Mouse (Mus musculus): ENCODE data around the gene Rptor. TPM values are rescaled to one million over a fixed set of nuclear protein-coding genes. Genes with fewer than 3 reads are reported as not detected.

Gene Rptor
- polyA plus RNA-seq, 1 experiment from 2014 or later = 13.2 TPM

GRCm38 (mm10) chr11:119875685-119876084 is 273.0 kb downstream of the Rptor start:
- WGBS = 80% methylated on average over 9 of the region's 9 CpGs
- no peak overlapping the region for H3K27ac ChIP-seq (ENCODE audit: low read depth, low read length)

GRCm38 (mm10) chr11:119877124-119877523 is 274.4 kb downstream of the Rptor start:
- ATAC-seq (replicated peaks; ENCODE audit: low FRiP score) (no peak), DNase-seq (ENCODE audit: low spot score) (no peak)
- H3K27me3 ChIP-seq (replicated peaks; ENCODE audit: control insufficient read depth, insufficient read depth, low read length) = no peaks in the 10 kb centered on the region
- no peaks in the 10 kb centered on the region for H3K4me1 ChIP-seq (replicated peaks; ENCODE audit: control insufficient read depth, insufficient read depth, low read length)
- no peak overlapping the region for H3K4me2 ChIP-seq
- peaks cover 19% of the 10 kb centered on the region for H3K36me3 ChIP-seq (ENCODE audit: control insufficient read depth, insufficient read depth, low read length)
- H3K4me3 ChIP-seq (ENCODE audit: low read depth, low read length) = no peak overlapping the region
- no peak overlapping the region for H3K27ac ChIP-seq (ENCODE audit: low read depth, low read length)
- WGBS = 94% methylated on average over 7 of the region's 7 CpGs
- no peak overlapping the region for H3K9ac ChIP-seq (ENCODE audit: low read depth, low read length)
- H3K9me3 ChIP-seq (ENCODE audit: control insufficient read depth, low read length) = no peaks in the 10 kb centered on the region

More at GRCm38 (mm10) chr11:119875685-119876084, 273.0 kb downstream of the Rptor start:
- Histone ChIP-seq H3K9ac (ENCODE audit: low read depth, low read length) (no peak overlapping the region), H3K36me3 (ENCODE audit: control insufficient read depth, insufficient read depth, low read length) (peaks cover 19% of the 10 kb centered on the region), H3K4me3 (ENCODE audit: low read depth, low read length) (no peak overlapping the region), H3K4me1 (replicated peaks; ENCODE audit: control insufficient read depth, insufficient read depth, low read length) (no peaks in the 10 kb centered on the region), H3K27me3 (replicated peaks; ENCODE audit: control insufficient read depth, insufficient read depth, low read length) (no peaks in the 10 kb centered on the region), H3K9me3 (ENCODE audit: control insufficient read depth, low read length) (no peaks in the 10 kb centered on the region), H3K4me2 (no peak overlapping the region)
- DNase-seq (ENCODE audit: low spot score) (no peak), ATAC-seq (replicated peaks; ENCODE audit: low FRiP score) (no peak)

- peaks cover 7% of the 10 kb centered on the region; the same call in 1 of the 2 replicates for H3K36me3 ChIP-seq (ENCODE audit: control insufficient read depth, insufficient read depth, low read length)
- H3K9ac ChIP-seq (ENCODE audit: low read depth, low read length) = no peak overlapping the region
Observed at GRCm38 (mm10) chr11:119879573-119879972, 276.9 kb downstream of the Rptor start.

GRCm38 (mm10) chr11:119883646-119884045 is 280.9 kb downstream of the Rptor start:
- Histone ChIP-seq H3K9ac (ENCODE audit: low read depth, low read length) (no peak overlapping the region), H3K4me1 (replicated peaks; ENCODE audit: control insufficient read depth, insufficient read depth, low read length) (0 out of 2 replicates have a peak, but pooled peaks cover 2% of the 10 kb centered on the region), H3K36me3 (ENCODE audit: control insufficient read depth, insufficient read depth, low read length) (peaks cover 7% of the 10 kb centered on the region), H3K4me2 (no peak overlapping the region), H3K27me3 (replicated peaks; ENCODE audit: control insufficient read depth, insufficient read depth, low read length) (no peaks in the 10 kb centered on the region), H3K27ac (ENCODE audit: low read depth, low read length) (no peak overlapping the region), H3K9me3 (ENCODE audit: control insufficient read depth, low read length) (no peaks in the 10 kb centered on the region), H3K4me3 (ENCODE audit: low read depth, low read length) (no peak overlapping the region)
- DNase-seq (ENCODE audit: low spot score) (no peak), ATAC-seq (replicated peaks; ENCODE audit: low FRiP score) (no peak)
- 43% methylated on average over 2 of the region's 2 CpGs for WGBS

More at GRCm38 (mm10) chr11:119879573-119879972, 276.9 kb downstream of the Rptor start:
- Histone ChIP-seq H3K27ac (ENCODE audit: low read depth, low read length) (no peak overlapping the region), H3K4me2 (no peak overlapping the region), H3K4me3 (ENCODE audit: low read depth, low read length) (no peak overlapping the region), H3K27me3 (replicated peaks; ENCODE audit: control insufficient read depth, insufficient read depth, low read length) (no peaks in the 10 kb centered on the region), H3K9me3 (ENCODE audit: control insufficient read depth, low read length) (no peaks in the 10 kb centered on the region), H3K4me1 (replicated peaks; ENCODE audit: control insufficient read depth, insufficient read depth, low read length) (0 out of 2 replicates have a peak, but pooled peaks cover 2% of the 10 kb centered on the region)
- 91% methylated on average over 5 of the region's 5 CpGs for WGBS
- DNase-seq (ENCODE audit: low spot score) = no peak
- ATAC-seq (replicated peaks; ENCODE audit: low FRiP score) = no peak

GRCm38 (mm10) chr11:119889966-119890365 is 287.3 kb downstream of the Rptor start:
- Histone ChIP-seq H3K27me3 (replicated peaks; ENCODE audit: control insufficient read depth, insufficient read depth, low read length) (no peaks in the 10 kb centered on the region), H3K9me3 (ENCODE audit: control insufficient read depth, low read length) (no peaks in the 10 kb centered on the region), H3K4me2 (no peak overlapping the region), H3K9ac (ENCODE audit: low read depth, low read length) (no peak overlapping the region), H3K4me3 (ENCODE audit: low read depth, low read length) (no peak overlapping the region), H3K4me1 (replicated peaks; ENCODE audit: control insufficient read depth, insufficient read depth, low read length) (no peaks in the 10 kb centered on the region), H3K27ac (ENCODE audit: low read depth, low read length) (no peak overlapping the region), H3K36me3 (ENCODE audit: control insufficient read depth, insufficient read depth, low read length) (peaks cover 23% of the 10 kb centered on the region)
- DNase-seq (ENCODE audit: low spot score) (no peak), ATAC-seq (replicated peaks; ENCODE audit: low FRiP score) (no peak)
- 82% methylated on average over 3 of the region's 3 CpGs for WGBS

- no peak overlapping the region for H3K27ac ChIP-seq (ENCODE audit: low read depth, low read length)
- no peaks in the 10 kb centered on the region for H3K9me3 ChIP-seq (ENCODE audit: control insufficient read depth, low read length)
- peaks cover 23% of the 10 kb centered on the region for H3K36me3 ChIP-seq (ENCODE audit: control insufficient read depth, insufficient read depth, low read length)
- no peak for DNase-seq (ENCODE audit: low spot score)
- no peak overlapping the region for H3K4me2 ChIP-seq
- H3K4me3 ChIP-seq (ENCODE audit: low read depth, low read length) = no peak overlapping the region
- ATAC-seq (replicated peaks; ENCODE audit: low FRiP score) = no peak
- no peaks in the 10 kb centered on the region for H3K27me3 ChIP-seq (replicated peaks; ENCODE audit: control insufficient read depth, insufficient read depth, low read length)
- WGBS = 92% methylated on average over 7 of the region's 7 CpGs
- no peaks in the 10 kb centered on the region for H3K4me1 ChIP-seq (replicated peaks; ENCODE audit: control insufficient read depth, insufficient read depth, low read length)
- H3K9ac ChIP-seq (ENCODE audit: low read depth, low read length) = no peak overlapping the region
Observed at GRCm38 (mm10) chr11:119891601-119892215, 289.0 kb downstream of the Rptor start.

- H3K9me3 ChIP-seq (ENCODE audit: control insufficient read depth, low read length) = no peaks in the 10 kb centered on the region
- H3K27me3 ChIP-seq (replicated peaks; ENCODE audit: control insufficient read depth, insufficient read depth, low read length) = no peaks in the 10 kb centered on the region
- no peaks in the 10 kb centered on the region for H3K4me1 ChIP-seq (replicated peaks; ENCODE audit: control insufficient read depth, insufficient read depth, low read length)
- no peak overlapping the region for H3K4me3 ChIP-seq (ENCODE audit: low read depth, low read length)
- H3K9ac ChIP-seq (ENCODE audit: low read depth, low read length) = no peak overlapping the region
- no peak overlapping the region for H3K4me2 ChIP-seq
- DNase-seq (ENCODE audit: low spot score) = no peak
- ATAC-seq (replicated peaks; ENCODE audit: low FRiP score) = no peak
- H3K27ac ChIP-seq (ENCODE audit: low read depth, low read length) = no peak overlapping the region
- H3K36me3 ChIP-seq (ENCODE audit: control insufficient read depth, insufficient read depth, low read length) = peaks cover 20% of the 10 kb centered on the region
- WGBS = 74% methylated on average over 10 of the region's 10 CpGs
Observed at GRCm38 (mm10) chr11:119893667-119894236, 291.0 kb downstream of the Rptor start.

GRCm38 (mm10) chr11:119894634-119895033 is 291.9 kb downstream of the Rptor start:
- 52% methylated on average over 6 of the region's 6 CpGs for WGBS
- ATAC-seq (replicated peaks; ENCODE audit: low FRiP score) = peak; percentile 49; the same call in 1 of the 2 replicates
- H3K36me3 ChIP-seq (ENCODE audit: control insufficient read depth, insufficient read depth, low read length) = peaks cover 14% of the 10 kb centered on the region

GRCm38 (mm10) chr11:119897041-119897440 is 294.3 kb downstream of the Rptor start:
- H3K27me3 ChIP-seq (replicated peaks; ENCODE audit: control insufficient read depth, insufficient read depth, low read length) = no peaks in the 10 kb centered on the region
- peaks cover 8% of the 10 kb centered on the region for H3K36me3 ChIP-seq (ENCODE audit: control insufficient read depth, insufficient read depth, low read length)
- no peak overlapping the region for H3K9ac ChIP-seq (ENCODE audit: low read depth, low read length)
- no peaks in the 10 kb centered on the region for H3K4me1 ChIP-seq (replicated peaks; ENCODE audit: control insufficient read depth, insufficient read depth, low read length)
- no peak overlapping the region for H3K4me3 ChIP-seq (ENCODE audit: low read depth, low read length)
- 89% methylated on average over 9 of the region's 9 CpGs for WGBS
- DNase-seq (ENCODE audit: low spot score) = no peak
- no peak for ATAC-seq (replicated peaks; ENCODE audit: low FRiP score)
- no peaks in the 10 kb centered on the region for H3K9me3 ChIP-seq (ENCODE audit: control insufficient read depth, low read length)
- no peak overlapping the region for H3K4me2 ChIP-seq
- no peak overlapping the region for H3K27ac ChIP-seq (ENCODE audit: low read depth, low read length)

More at GRCm38 (mm10) chr11:119894634-119895033, 291.9 kb downstream of the Rptor start:
- Histone ChIP-seq H3K4me3 (ENCODE audit: low read depth, low read length) (no peak overlapping the region), H3K27me3 (replicated peaks; ENCODE audit: control insufficient read depth, insufficient read depth, low read length) (no peaks in the 10 kb centered on the region), H3K9ac (ENCODE audit: low read depth, low read length) (no peak overlapping the region), H3K4me2 (no peak overlapping the region), H3K27ac (ENCODE audit: low read depth, low read length) (no peak overlapping the region), H3K9me3 (ENCODE audit: control insufficient read depth, low read length) (no peaks in the 10 kb centered on the region), H3K4me1 (replicated peaks; ENCODE audit: control insufficient read depth, insufficient read depth, low read length) (no peaks in the 10 kb centered on the region)
- no peak for DNase-seq (ENCODE audit: low spot score)

Measured in liver, embryonic 11.5 days (tissue).